Mouse (Mus musculus) bone marrow macrophage, adult 2 months (primary cell): ENCODE results near the gene Olfm2.

Experiments
- CTCF ChIP-seq: IDR thresholded peaks from 2 replicates; pipeline ENCODE4 v1.5.1; 2012; ENCODE audit warnings: low read depth, mild to moderate bottlenecking, low read length, moderate library complexity
- POLR2A ChIP-seq: IDR thresholded peaks from 2 replicates; pipeline ENCODE4 v1.6.1; 2012; ENCODE audit warnings: mild to moderate bottlenecking, low read depth, low read length, borderline replicate concordance

DNA sequence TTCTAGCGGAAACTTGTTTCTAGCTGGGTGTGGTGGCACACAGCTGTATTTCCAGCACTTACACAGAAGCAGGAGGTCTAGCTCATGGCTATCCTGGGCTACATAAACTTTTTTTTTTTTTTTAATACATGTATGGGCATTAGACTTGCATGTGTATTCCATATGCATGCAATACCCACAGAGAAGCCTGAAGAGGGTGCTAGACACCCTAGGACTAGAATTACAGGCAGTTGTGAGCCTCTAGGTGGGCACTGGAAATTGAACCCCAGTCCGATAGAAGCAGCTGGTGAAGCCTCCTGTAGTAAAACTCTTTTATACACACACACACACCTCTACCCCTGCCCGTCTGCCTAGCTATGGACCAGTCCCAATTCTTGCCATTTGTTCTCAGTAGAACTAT, 92.3 kb downstream of the Olfm2 start:
- TF ChIP-seq POLR2A (no peak), CTCF (no peak)
